Mouse (Mus musculus) ES-Bruce4 (cell line): ENCODE measurements around the gene Syt16. TPM values are rescaled to one million over a fixed set of nuclear protein-coding genes. Genes with fewer than 3 reads are reported as not detected.

Source experiments
- H3K27ac ChIP-seq: 2 replicates; pipeline ENCODE4 v1.5.1; 2012; ENCODE audit warnings: low read length, inconsistent platforms; ENCODE audit not compliant: insufficient read depth
- H3K27me3 ChIP-seq: 2 replicates; pipeline ENCODE4 v1.6.1; 2012; ENCODE audit warnings: mild to moderate bottlenecking, low read length, inconsistent platforms; ENCODE audit not compliant: control insufficient read depth, poor library complexity, insufficient read depth, severe bottlenecking
- H3K36me3 ChIP-seq: 2 replicates; pipeline ENCODE4 v1.6.1; 2012; ENCODE audit warnings: inconsistent platforms, mild to moderate bottlenecking, low read length, moderate library complexity; ENCODE audit not compliant: control insufficient read depth, poor library complexity, insufficient read depth, severe bottlenecking
- H3K4me1 ChIP-seq: one replicate; pipeline ENCODE4 v1.8.1; 2011; ENCODE audit warnings: low read length; ENCODE audit not compliant: control insufficient read depth, insufficient read depth
- H3K4me3 ChIP-seq: 2 replicates; pipeline ENCODE4 v1.5.1; 2011; ENCODE audit warnings: low read depth, mild to moderate bottlenecking, low read length
- H3K9ac ChIP-seq: 2 replicates; pipeline ENCODE4 v1.6.1; 2012; ENCODE audit warnings: low read depth, mild to moderate bottlenecking, inconsistent platforms; ENCODE audit not compliant: poor library complexity, severe bottlenecking
- H3K9me3 ChIP-seq: replicated peaks from 2 replicates; pipeline ENCODE4 v1.6.1; 2012; ENCODE audit warnings: mild to moderate bottlenecking, low read length, inconsistent platforms; ENCODE audit not compliant: control insufficient read depth, poor library complexity, insufficient read depth, severe bottlenecking
- CTCF ChIP-seq: IDR thresholded peaks from one replicate; pipeline ENCODE4 v1.8.1; 2011; ENCODE audit warnings: low read depth, low read length
- EP300 ChIP-seq: IDR thresholded peaks from 2 replicates; pipeline ENCODE4 v1.6.1; 2011; ENCODE audit warnings: low read depth, low read length; ENCODE audit not compliant: insufficient read depth
- POLR2A ChIP-seq: IDR thresholded peaks from one replicate; pipeline ENCODE4 v1.8.1; 2011; ENCODE audit warnings: low read length; ENCODE audit not compliant: insufficient read depth
- polyA plus RNA-seq: library from polyadenylated mRNA; stranded (reverse); fragments of >200 nt; gene quantifications from 2 replicates; pipeline ENCODE4 v1.2.4, GENCODE M21; 2011; ENCODE audit warnings: low read depth; ENCODE audit not compliant: missing spikeins, insufficient read depth, insufficient read length

Gene Syt16
- polyA plus RNA-seq, 1 experiment, result not detected

- H3K27ac ChIP-seq, result no peak overlapping the region
- H3K9ac ChIP-seq, result no peak overlapping the region
- no peak overlapping the region for H3K4me3 ChIP-seq
- H3K27me3 ChIP-seq, result no peaks in the 10 kb centered on the region
- no peaks in the 10 kb centered on the region for H3K4me1 ChIP-seq
- no peaks in the 10 kb centered on the region for H3K36me3 ChIP-seq
- no peaks in the 10 kb centered on the region for H3K9me3 ChIP-seq
- no peak for TF ChIP-seq CTCF
- TF ChIP-seq EP300, result no peak
- no peak for TF ChIP-seq POLR2A
Measured at GRCm38 (mm10) chr12:73954785-73955184, 42.7 kb upstream of the Syt16 start.

GRCm38 (mm10) chr12:73957676-73958075 is 39.8 kb upstream of the Syt16 start:
- H3K9ac ChIP-seq, result no peak overlapping the region
- H3K27me3 ChIP-seq, result no peaks in the 10 kb centered on the region
- no peak for TF ChIP-seq CTCF
- TF ChIP-seq EP300, result no peak
- no peak for TF ChIP-seq POLR2A
- H3K9me3 ChIP-seq, result no peaks in the 10 kb centered on the region
- H3K4me1 ChIP-seq, result no peaks in the 10 kb centered on the region
- H3K36me3 ChIP-seq, result no peaks in the 10 kb centered on the region
- no peak overlapping the region for H3K27ac ChIP-seq
- no peak overlapping the region for H3K4me3 ChIP-seq

DNA sequence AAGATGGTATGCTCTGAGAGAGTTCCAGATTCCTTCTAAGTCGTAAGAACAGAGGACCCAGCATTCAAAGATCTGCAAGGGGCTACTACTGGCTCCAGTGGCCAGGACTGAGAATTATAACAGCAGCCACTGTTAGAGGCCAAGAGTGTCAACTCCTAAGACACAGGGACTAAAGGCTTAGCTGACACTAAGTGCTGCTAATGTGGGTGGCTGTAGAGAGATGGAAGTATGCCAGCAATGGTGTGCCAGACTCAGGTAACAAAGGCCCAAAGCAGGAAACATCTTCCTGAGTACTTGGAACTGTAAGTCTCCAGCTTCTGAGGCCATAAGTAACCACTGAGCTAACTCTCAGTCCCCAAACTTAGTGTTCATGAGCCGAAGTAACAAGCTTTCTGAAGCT is 38.6 kb upstream of the Syt16 start:
- no peaks in the 10 kb centered on the region for H3K27me3 ChIP-seq
- H3K9me3 ChIP-seq, result no peaks in the 10 kb centered on the region
- no peaks in the 10 kb centered on the region for H3K36me3 ChIP-seq
- H3K9ac ChIP-seq, result no peak overlapping the region
- H3K4me3 ChIP-seq, result no peak overlapping the region
- no peak overlapping the region for H3K27ac ChIP-seq
- no peaks in the 10 kb centered on the region for H3K4me1 ChIP-seq
- TF ChIP-seq EP300 (no peak), CTCF (no peak), POLR2A (no peak)

DNA sequence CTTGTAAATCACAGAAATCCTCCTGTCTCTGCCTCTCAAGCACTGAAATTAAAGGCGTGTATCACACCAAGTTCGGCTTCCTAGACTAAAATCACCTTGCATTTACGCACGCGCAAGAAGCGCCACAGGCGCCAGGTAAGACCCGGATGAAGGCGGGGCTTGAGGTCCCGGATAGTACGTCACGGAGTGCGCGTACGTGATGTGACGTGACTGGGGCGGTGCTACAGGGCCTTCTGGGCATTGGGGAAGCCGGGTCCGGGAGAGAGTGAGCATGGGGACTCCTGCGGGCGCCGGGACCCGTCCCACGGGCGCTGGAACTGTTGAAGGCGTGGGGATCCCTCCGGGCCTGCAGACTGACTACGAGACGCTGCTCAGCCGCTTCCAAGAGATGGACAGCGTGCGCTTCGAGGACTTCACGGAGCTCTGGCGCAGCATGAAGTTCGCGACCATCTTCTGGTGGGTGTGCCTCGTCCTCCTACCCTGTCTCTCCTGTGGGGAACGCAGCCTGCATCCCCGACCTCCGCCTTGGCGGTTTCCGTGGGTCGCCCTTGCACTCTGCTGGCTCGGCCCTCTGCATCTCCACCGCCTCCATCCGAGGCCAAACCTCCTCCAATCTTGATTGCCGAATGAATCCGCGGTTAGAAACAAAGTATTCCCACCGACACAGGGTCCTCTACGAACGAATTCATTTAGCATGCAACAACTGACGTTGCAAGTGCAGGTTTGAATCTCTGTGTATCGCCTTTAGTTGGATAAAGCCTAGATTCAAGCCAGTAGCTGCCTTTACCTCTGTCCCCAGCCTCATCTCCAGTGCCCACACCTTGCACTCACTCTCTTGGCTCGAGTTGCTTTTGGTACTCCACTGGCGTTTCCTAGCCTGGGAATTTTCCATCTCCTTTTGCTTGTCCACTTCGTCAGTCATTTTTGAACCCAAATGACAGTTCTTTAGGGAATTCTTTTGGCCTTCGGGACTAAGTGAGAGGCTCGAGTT is 32.9 kb upstream of the Syt16 start, which contains the start of gene Snapc1:
TSS of gene Snapc1 (plus strand) at position 191 of the 991 bp plus-strand sequence.
- no peak within 1 kb of the TSS for H3K27ac ChIP-seq
- H3K9me3 ChIP-seq, result no peaks in the 10 kb centered on the region
- no peaks in the 10 kb centered on the region for H3K27me3 ChIP-seq
- TF ChIP-seq CTCF (no peak), EP300 (no peak), POLR2A (no peak)
- peak within 1 kb of the TSS; percentile 92 for H3K4me3 ChIP-seq
- peaks cover 11% of the 10 kb centered on the region for H3K36me3 ChIP-seq
- H3K4me1 ChIP-seq, result no peaks in the 10 kb centered on the region
- peak within 1 kb of the TSS; percentile 62 for H3K9ac ChIP-seq

DNA sequence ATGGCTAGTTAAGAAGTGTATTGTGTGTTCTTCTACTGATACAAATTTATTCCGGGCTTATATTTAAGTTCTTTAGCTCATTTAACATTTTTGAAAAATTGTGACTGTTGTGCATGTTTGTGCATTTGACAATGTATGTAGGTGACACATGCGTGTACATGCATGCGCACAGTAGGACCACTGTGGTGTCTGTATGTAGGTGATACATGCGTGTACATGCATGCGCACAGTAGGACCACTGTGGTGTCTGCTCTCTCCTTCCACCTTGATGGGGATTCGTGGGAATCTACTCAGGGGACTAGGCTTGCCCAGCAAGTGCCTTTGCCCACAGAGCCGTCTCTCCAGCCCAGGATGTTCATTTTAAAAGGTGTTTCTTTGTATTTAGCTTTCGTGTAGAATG is 28.3 kb upstream of the Syt16 start:
- H3K27ac ChIP-seq, result no peak overlapping the region
- no peaks in the 10 kb centered on the region for H3K9me3 ChIP-seq
- H3K36me3 ChIP-seq, result peaks cover 26% of the 10 kb centered on the region
- no peaks in the 10 kb centered on the region for H3K27me3 ChIP-seq
- TF ChIP-seq EP300 (no peak), CTCF (no peak), POLR2A (no peak)
- H3K9ac ChIP-seq, result no peak overlapping the region
- no peaks in the 10 kb centered on the region for H3K4me1 ChIP-seq
- no peak overlapping the region for H3K4me3 ChIP-seq

- H3K4me1 ChIP-seq, result no peaks in the 10 kb centered on the region
- no peak overlapping the region for H3K9ac ChIP-seq
- no peak for TF ChIP-seq CTCF
- TF ChIP-seq EP300, result no peak
- no peak for TF ChIP-seq POLR2A
- peaks cover 40% of the 10 kb centered on the region for H3K36me3 ChIP-seq
- H3K4me3 ChIP-seq, result no peak overlapping the region
- no peaks in the 10 kb centered on the region for H3K27me3 ChIP-seq
- no peak overlapping the region for H3K27ac ChIP-seq
- H3K9me3 ChIP-seq, result no peaks in the 10 kb centered on the region
Measured at GRCm38 (mm10) chr12:73974584-73974983, 22.9 kb upstream of the Syt16 start.
